Mouse (Mus musculus) c-Kit-positive CD71-positive TER-119-positive erythroid progenitor cells, embryonic 14.5 days (primary cell): Measurements from ENCODE around the gene Elf4.

ENCODE experiments used
- DNase-seq: peaks from one replicate; pipeline ENCODE4 v3.0.0-alpha.2; 2013; ENCODE audit warnings: low spot score

Elf4 gene

DNA sequence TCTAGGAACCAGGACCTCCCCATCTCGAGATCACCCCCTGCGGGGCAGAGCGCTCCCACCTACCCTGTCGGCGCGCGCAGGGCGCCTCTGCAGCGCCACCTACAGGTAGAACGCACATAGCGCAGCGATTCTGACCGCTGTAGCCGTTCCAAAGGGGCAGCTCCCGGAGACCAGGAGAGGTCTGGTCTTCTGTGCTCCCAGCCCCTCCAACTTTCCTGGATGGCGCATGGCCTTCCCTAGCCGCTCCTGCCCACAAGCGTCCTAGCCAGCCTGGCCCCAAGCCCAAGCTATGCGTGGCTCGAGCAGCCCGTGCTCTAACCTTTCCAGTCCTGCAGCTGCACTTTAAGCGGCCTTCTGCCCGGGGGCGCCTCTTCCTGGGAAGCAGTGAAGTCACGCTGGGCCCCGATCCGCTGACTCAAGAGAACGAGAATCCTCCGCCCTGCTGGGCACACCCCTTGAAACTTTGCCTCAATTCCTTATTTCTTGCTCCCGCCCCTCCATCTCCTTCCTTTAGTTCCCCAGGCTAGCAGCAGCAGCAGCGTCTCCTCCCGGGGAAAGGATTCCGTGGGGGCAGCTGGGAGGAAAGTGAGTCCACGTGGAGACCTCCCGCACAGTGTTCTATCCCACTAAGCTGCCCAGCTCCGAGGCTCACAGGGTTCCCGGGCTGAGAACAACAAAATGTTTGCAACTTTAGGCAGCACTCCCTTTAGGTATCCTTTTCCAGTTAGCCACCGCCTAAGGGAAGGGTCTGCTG lies at the start of gene Elf4:
TSS of gene Elf4 (minus strand) at position 379 of the 754 bp plus-strand sequence.
- DNase-seq = no peak

DNA sequence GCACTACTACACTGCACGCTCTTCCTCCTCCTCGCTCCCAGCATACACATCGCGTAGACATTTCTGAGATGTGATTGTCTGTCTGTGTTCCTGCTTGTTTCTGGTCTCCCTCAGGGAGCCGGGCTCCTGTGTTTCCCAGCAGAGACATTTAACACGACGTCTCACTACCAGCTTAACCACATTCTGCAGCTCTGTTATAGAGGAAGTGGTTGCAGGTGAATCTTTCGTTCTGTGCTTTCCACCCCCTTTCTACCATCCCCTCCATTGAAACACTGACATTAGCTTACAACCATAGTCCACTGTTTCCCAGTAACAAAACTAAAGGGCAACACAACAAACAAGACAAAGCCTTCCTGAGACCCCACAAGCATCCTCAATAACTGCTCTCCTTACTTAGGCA lies 30.8 kb upstream of the Elf4 start:
- DNase-seq = no peak

DNA sequence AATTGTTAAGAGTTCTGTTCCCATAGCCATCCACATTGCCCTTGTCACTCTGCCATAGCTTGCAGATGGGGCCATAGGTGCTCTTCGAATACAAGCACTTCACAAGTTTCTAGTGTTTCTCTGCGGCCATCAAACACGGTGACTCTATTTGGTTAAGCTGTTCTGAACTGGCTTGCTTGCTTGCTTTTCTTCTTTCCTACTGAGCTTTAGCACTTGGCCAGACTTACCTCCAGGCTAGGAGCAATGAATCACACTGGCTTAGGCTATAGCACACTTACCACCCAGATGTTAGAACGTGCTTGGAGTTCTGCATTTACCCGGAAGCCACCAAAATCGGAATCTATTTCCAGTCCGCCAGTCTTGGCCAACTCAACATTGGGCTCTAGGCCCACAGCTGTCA lies 18.8 kb upstream of the Elf4 start:
- no peak for DNase-seq

DNA sequence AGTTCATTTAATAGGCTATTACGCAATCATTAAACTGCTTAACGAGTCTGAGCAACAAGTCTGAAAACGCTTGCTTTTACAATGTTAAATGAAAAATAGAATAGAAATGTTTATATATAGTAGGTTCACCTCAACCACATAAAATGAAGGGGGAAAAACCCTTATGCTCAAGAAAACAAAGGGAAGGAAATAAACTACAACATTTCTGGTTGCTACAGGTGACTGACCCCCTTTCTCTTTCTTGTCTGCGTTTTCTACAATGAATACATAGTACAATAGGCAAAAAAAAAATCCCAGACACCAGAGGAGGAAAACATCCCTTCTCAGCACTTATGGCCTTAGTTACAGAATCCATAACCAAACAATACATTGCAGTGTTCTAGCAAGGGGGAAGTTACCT lies 18.2 kb upstream of the Elf4 start:
- DNase-seq = no peak

DNA sequence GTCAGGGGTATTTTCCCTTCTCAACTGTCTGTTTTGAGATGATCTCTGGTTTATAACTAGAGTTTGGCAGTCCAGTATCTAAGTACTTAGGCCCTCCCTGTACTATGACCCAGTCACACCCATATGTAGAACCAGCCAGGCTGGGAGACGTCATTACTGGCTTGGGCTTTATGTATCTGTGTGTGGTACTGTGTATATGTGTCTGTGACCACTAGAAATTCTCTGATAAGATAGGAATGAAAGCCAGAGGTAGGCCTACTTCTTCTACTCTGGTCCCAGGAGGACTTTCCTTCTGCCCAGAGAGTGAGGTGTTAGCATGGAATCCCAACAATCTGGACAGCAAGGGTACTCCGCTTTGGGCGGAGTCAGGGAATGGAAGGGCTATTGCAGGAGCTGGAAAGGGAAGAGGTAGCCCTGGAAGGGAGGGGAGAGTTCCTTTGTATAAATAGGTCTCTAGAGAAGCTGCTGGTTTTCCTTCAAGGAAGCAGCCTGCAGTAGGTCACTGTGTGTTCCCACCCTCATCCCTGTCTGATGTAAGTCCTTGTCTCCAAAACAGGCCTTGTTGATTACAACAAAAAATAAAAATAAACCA lies 4.5 kb upstream of the Elf4 start:
- DNase-seq = no peak

DNA sequence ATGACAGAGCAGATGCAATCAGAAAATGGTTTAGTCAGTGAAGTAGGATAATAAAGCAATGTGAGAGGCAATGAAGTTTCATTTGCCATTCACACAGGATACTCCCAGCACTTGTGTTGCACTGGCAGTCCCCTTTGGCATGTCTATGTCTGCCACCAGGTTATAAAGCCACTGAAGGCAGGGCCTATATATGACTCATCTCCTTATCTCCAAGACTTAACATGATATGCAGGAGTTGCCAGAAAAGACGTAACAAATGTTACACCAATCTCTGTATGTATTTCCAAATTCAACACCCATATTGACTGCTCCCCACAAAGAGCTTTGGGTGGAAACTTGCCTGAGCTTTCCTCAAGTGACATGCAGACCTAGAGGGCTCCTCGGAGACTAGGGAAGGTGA lies 3.2 kb upstream of the Elf4 start:
- no peak for DNase-seq

DNA sequence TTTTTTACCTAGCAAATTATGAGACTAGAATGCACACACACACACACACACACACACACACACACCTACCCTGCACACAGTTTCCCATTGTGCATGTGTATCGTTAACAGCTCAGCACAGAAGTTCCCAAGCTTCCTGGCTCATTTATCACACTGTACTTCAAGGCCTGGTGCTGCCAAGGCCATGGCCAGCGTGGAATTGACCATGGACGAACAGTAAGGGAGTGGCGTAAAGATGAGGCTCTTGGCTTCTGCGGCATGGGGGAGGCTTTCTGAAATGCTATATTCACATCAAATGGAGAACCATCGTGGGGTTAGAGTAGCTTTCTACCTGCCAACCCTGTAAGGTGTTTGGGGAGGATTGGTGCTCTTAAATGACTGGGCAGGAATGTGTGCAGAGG lies 1.5 kb upstream of the Elf4 start:
- no peak for DNase-seq

DNA sequence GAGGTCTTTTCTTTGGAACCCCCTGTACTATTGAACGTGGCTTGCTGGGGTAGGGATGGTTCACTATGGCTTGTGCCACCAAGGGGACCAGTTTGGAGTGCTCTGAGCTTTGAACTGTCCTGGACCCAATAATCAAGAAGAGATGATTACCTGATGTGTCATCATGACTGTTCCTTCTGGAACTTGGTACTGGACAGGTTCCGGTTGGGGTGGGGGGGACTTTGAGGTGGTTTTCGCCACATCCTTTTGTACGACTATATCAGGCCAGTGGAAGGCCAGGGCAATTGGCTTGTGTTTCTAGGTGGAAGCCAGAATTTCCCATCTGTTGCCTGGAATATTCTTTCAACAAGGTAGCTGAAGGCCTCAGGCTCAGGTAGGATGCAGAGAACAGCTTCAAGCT lies 704 bp upstream of the Elf4 start:
- no peak for DNase-seq

DNA sequence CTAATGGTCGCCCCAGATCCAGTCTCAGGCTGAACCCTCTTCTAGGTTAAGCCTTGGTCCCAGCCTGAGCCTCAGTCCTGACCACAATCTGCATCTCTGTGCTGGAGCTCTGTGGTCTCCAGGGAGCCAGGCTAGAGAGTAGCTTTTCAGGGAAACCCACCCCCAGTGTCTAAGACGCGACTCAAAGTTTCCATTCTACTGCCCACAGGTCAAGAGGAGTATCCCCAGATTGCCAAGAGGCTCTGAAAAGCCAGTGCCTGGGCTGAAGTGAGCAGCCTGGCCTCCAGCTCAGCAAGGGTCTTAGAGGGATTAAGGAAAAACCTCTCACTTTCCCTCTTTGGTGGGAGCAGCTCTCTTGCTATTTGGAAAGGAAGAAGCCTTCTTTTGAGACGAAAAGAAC lies 635 bp downstream of the Elf4 start:
- no peak for DNase-seq

DNA sequence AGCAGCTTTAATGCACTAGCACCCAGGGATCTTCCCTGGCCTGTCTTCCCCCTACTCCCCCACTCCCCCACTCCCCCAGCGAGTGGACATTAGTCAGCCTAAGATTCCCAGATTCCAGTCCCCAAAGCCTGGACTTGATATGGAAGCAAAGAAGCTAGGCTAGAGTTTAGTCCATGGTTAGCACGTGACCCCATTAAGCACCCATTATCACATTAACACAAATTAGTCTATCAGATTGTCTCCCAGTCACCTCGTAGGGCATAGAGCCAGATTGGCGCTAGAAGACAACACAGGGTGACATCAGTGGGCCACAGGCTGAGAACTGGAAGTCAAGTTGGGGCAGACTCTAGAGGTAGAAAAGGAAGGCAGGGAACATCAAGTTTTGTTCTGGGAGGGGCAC lies 1.9 kb downstream of the Elf4 start:
- DNase-seq = no peak

DNA sequence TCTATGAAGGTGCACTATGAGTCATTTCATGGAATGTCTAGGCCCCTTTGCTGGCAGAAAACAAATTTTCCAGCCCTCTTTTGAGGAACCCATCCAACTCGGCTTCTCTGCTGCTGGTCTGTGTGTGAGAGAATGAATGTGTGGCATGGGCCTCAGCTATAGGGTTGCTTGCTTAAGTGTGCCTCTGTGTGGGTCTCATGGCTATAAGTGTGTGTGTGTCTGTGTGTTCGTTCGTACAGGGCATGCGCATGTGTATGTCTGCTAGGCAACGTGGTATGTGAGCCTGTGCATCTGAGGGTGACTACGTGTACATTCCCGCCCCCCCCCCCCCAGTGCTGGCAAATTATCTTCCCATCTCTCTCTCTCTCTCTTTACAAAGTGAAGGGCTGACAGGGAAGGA lies 2.4 kb downstream of the Elf4 start:
- no peak for DNase-seq

DNA sequence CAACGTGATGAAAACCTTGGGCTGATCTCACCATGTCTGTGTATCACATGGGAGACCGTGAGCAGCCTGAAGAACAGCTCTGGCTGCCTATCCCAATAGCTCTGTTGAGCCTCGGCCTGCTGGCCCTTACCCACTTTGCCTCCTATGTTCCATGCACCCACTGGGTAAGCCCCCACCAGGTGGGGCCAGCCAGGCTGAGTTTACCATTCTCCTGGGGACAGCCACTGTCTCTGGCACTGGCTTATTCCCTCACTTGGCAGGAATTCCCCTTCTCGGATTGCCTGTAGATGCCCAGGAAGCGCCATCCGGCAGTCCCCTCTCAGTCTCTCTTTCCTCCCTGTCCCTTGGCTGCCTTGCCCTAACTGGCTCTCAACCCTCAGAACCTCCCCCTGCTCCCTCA lies 6.0 kb downstream of the Elf4 start:
- DNase-seq = no peak

DNA sequence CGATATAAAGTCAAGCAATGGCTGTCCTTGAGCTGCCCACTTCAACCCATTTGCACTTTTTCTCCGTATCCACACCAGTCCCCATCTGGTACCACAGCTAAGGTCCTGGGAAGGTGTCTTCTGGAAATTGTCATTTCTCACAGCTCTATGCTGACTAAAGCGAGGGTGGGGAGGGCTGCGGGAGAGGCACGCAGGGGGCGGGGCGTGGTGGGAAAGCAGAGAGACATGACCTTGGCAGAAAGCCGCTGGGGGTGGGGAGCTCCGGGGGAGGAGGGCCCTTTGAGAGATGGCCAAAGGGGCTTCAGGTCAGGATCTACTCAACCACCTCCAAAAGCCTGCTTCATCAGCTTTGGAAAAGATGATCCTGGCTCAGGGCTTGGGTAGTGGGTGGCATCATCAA lies 7.9 kb downstream of the Elf4 start:
- DNase-seq = no peak

DNA sequence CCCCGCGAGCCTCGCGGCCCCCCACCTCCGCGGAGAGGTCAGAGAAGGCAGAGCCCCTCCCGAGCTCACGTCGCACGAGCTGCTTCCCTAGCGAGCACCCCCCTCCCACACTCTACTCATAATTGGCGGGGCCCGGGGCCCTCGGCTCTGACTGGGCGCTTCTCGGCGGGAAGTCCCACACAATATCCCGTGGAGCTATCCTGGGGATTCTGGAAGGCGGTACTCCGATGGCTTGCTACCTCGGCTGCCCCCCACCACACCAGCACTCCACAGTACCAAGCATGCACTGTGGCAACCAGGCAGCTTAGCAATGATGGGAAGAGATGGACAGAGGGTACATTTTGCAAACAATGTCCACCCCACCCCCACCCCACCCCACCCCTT lies 8.4 kb downstream of the Elf4 start:
- DNase-seq = no peak

DNA sequence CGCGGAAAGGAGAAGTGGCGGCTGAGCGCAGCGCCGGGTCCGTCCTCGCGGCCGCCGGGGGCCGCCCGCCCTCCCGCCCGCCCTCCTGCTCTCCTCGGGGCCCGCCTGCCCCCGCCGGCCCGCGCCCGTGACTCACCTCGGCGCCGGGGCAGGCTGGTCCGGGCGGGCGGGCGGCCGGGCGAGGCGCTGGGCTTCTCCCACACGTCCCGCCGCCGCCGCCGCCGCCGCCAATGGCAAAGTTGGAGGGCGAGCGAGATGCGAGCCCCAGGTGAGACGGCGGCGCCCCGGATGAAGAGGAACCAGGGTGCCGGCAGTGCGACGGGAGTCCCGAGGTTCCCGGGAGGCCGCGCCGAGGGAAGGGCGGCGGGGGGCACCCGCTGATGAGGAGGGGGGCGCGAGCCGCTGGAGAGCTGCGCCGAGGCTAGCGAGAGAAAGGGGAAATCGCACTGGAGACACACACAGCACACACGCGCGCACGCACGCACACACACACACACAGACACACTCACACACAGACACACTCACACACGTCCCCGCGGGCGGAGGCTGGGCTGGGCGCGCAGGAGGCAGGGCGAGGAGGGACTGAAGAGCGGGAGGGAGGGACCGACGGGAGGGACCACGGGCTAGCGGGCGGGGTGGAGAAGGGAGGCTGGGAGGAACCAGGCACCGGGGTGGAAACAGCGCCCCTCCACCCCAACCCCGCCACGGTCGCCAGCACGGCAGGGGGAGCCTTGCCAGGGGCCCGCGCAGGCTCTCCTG lies 9.0 kb downstream of the Elf4 start:
- peak; percentile 51 for DNase-seq

DNA sequence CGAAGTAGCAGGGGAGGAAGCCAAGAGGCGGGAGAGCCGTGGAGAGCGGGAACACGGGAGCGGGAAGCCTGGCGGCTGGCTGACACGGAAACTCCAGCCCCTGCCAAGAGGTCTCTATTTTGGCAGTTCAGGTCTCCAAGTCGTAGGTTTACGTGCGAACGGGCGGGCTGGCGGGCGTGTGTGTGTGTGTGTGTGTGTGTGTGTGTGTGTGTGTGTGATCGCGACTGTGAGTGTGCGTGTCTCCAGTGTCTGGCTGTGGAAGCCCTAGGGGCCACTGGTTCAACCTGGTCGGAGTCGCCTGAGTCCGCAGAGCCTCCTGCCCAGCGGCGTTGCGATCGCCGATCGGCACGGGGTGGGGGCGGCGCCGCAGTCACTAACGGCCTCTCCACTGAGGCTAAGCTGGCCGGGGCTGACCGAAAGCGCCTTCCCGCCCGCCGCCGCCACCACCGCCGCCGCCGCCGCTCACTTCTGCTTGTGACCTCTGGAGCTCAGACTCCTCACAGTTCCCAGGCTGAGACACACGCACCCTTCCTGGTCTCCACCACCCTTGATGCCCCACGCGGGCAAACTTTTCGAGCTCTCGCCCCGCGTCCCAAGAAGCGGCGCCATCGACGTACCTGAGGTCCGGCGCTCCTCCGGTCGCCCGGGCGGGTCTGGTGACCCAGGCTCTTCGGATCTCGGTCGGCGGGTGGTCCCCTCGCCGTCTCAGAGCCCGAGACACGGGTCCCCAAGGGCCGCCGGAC lies 9.8 kb downstream of the Elf4 start:
- DNase-seq = no peak

DNA sequence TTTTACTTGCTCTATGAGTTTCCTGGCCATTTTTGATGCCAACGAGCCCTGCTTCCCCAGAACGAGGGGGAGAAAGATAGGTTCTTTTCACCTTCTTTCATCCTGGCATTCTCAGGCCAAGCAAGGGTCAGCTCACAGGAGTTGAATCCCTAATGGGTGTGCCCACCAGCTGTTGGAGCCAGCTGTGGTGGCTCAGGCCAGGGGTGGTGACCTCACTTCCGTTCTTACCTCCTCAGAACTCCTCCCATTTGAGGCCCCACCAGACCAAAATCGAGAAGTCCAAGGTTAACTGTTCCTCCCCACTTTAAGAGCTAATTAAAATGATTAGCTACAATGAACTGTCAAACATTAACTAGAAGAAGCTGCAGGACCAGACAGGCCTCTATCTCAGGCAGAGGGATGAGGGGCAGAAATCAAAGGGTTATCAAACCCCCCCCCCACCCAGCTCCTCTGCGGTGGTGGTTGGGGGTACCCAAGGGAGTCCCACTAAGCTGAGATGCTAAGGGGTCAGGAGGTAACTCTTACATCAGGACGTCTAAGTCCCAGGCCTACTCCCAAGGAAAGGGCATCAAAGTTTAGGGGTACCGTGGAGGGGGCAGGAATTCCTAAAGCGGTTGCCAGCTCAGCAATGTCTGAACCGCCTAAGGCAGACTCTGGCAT lies 10.6 kb downstream of the Elf4 start:
- no peak for DNase-seq

DNA sequence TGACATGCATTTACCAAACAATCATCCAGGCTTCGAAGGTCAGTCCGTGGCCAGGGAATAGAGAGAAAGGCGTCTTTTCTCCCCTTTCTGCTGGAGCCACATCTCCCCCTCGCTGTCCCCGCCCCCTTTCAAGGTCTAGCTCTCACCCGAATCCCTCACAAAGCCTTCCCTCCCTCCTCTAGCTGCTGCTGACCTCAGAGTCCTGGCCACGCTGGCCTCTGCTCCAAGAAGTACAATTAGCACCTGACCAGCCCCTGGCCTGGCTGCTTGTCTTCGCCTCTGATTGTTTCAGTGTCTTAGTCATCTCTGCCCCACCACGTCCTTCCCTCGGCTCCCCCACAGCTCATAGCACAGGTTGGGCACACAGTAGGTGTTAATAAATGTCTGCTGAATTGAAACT lies 13.3 kb downstream of the Elf4 start:
- DNase-seq = no peak

DNA sequence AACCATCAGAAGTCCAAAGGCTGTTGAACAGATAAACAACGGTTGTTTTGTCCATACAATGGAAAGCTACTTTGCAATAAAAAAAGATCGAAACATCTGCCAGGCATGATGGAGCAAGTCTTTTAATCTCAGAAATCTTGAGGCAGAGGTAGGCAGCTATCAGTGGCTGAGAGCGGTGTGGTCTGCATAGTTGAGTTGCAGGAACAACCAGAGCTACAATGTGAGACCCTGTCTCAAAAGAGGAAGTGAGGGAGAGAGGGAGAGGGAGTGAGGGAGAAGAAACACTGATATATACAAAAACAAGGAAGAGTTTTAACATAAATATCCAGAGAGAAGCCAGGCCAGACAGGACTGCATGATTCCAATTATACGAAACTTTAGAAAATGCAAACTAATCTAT lies 18.3 kb downstream of the Elf4 start:
- no peak for DNase-seq

DNA sequence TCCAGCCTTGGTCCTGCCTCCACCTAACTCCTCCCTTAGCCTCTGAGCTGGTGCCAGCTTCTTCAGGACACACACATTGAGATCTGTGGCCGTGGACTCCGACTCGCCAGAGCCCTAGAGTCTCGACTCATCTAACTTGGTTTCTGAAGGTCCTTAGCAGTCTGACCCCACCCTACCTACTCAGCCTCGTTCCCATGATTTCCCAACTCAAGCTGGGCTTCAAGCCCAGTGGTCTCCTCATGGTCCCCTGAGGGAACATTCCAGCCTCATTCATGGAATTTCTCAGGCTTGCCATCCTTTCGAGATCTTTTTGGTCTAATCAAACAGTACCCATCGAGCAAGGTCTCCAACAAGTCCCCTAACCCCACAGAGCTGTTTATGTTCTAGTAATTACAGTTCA lies 21.0 kb downstream of the Elf4 start:
- no peak for DNase-seq

DNA sequence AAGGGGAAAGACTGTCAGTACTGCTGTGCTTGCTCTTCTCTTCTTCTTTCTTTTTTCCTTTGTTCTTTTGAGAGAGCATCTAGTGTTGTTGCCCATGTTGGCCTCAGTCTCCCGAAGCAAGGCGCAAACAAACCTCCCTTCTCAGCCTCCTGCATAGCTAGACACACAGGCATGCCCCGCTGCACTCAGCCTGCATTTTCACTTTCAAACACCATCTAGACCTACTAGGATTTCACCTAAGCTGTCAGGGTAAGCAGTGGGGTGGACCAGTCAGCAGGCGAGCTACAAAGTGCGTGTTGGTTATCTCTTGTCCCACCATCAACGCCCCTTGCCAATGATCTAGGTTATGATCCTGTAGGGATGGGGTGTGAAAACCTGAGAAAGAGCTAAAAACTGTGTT lies 21.4 kb downstream of the Elf4 start:
- DNase-seq = no peak

DNA sequence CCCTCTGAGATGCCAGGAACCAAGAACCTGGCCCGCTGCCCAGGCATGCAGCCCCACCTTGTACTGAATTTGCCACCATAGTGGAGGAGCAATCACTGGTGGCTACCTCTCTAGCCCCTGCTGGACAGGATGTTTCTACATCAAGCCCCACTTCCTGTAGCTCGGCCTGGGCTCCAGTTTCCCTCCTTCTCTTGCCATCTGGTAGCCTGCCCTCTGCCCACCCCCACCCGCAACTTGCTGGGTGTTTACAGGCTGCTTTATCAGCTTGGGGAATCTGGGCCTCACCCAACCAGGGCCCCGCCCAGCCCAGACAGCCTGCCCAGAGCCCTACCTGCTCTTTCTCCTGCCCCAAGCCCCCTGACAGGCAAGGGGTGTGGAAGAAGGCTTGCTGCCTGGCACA lies 23.9 kb downstream of the Elf4 start:
- DNase-seq = no peak
